Mouse (Mus musculus): ENCODE measurements around the gene Mrps34. TPM values are rescaled to one million over a fixed set of nuclear protein-coding genes. Genes with fewer than 3 reads are reported as not detected.

Mrps34 gene
- polyA plus RNA-seq (2016; fragmentation: Nextera tagmentation; extraction: Ambion mirVana) = 96.7 and 102 TPM in 2 replicates

DNA sequence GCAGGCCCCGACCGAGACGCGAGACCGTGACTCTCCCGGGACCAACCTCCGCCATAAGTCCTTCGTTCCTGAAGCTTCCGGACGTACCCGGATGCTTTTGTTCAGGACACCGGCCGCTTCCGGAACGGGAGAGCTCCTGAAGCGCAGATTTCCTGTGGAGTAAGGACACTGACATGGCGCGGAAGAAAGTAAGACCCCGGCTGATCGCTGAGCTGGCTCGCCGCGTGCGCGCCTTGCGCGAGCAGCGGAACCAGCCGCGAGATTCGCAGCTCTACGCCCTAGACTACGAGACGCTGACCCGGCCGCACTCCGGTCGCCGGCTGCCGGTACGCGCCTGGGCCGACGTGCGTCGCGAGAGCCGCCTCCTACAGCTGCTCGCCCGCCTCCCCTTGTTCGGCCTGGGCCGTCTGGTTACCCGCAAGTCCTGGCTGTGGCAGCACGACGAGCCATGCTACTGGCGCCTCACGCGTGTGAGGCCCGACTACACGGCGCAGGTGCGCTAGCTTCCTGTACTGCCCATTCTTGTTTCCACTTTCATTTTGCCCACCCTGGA lies at the start of gene Mrps34, which contains the start of gene Eme2:
Mrps34 (plus strand) TSS at position 122 of the 553 bp plus-strand sequence.
Eme2 (minus strand) TSS at position 93 of the 553 bp plus-strand sequence.
- Histone ChIP-seq H3K4me3 (peak within 1 kb of the TSS; percentile 94), H3K27ac (peak within 1 kb of the TSS; percentile 93), H3K9me3 (no peaks in the 10 kb centered on the region), H3K36me3 (peaks cover 70% of the 10 kb centered on the region), H3K27me3 (ENCODE audit: insufficient read depth, poor library complexity, severe bottlenecking) (no peaks in the 10 kb centered on the region), H3K4me1 (replicated peaks) (peaks cover 52% of the 10 kb centered on the region)
- under 1% methylated on average over 62 of the region's 62 CpGs for WGBS
- peak; percentile 90 for DNase-seq (ENCODE audit: low spot score)

DNA sequence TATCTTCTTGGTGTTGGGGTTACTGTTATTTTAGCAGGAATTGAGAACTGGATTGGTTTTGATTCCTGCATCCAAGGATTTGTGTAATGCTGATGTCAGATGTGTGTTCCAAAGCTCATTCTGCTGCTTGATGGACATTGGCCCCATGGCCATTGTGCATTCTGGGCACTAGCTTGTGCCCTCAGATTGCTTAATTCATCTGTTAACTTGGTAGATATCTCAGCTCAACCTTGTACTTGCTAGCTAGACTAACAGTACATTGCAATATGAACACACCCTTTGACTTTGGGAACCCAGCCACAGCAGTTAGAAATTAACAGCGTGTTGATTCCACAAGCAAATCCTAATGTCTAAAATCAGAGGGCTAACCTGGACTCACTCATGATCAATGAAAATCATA lies 47.5 kb upstream of the Mrps34 start:
- Histone ChIP-seq H3K27ac (no peak overlapping the region), H3K9me3 (no peaks in the 10 kb centered on the region), H3K4me1 (replicated peaks) (peaks cover 29% of the 10 kb centered on the region), H3K27me3 (ENCODE audit: insufficient read depth, poor library complexity, severe bottlenecking) (peaks cover 17% of the 10 kb centered on the region), H3K4me3 (no peak overlapping the region), H3K36me3 (no peaks in the 10 kb centered on the region)
- no peak for DNase-seq (ENCODE audit: low spot score)
- 94% methylated on average over 1 of the region's 1 CpGs for WGBS

DNA sequence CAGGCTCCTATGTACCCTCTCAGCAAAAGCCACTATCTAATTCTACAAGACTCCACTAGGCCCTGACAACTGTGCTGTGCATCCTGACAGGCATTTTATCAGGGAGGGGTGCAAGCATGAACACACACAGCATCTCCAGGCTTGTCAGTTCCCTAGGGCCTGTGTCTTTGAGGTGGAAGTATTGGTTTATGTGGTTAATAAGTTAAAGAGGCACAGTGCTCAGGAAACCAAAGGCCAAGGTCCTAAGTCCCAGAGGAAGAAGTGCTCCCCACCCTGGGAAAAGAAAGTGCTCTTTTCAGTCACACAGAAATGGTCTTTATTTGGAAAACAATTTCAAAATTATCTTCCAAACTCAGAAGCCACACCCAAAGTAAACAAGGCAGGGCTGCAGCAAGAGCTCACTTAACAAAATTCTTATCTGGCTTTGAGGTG lies 46.3 kb upstream of the Mrps34 start:
- peaks cover 17% of the 10 kb centered on the region for H3K27me3 ChIP-seq (ENCODE audit: insufficient read depth, poor library complexity, severe bottlenecking)
- no peak overlapping the region; the same call in 1 of the 2 replicates for H3K27ac ChIP-seq
- peaks cover 29% of the 10 kb centered on the region for H3K4me1 ChIP-seq (replicated peaks)
- H3K4me3 ChIP-seq = peak overlapping the region; percentile 70
- no peak for DNase-seq (ENCODE audit: low spot score)
- peaks cover 9% of the 10 kb centered on the region for H3K36me3 ChIP-seq
- no peaks in the 10 kb centered on the region for H3K9me3 ChIP-seq

GRCm38 (mm10) chr17:24849733-24850064 lies 45.2 kb upstream of the Mrps34 start:
- Histone ChIP-seq H3K4me1 (replicated peaks) (peaks cover 29% of the 10 kb centered on the region), H3K9me3 (no peaks in the 10 kb centered on the region), H3K36me3 (peaks cover 13% of the 10 kb centered on the region), H3K27me3 (ENCODE audit: insufficient read depth, poor library complexity, severe bottlenecking) (peaks cover 10% of the 10 kb centered on the region), H3K27ac (peak overlapping the region; percentile 93), H3K4me3 (peak overlapping the region; percentile 70)
- no peak for DNase-seq (ENCODE audit: low spot score)
- WGBS = under 1% methylated on average over 21 of the region's 21 CpGs

- H3K27me3 ChIP-seq (ENCODE audit: insufficient read depth, poor library complexity, severe bottlenecking) = peaks cover 10% of the 10 kb centered on the region
- H3K36me3 ChIP-seq = peaks cover 13% of the 10 kb centered on the region
- peak within 1 kb of the TSS; percentile 70 for H3K4me3 ChIP-seq
- no peaks in the 10 kb centered on the region for H3K9me3 ChIP-seq
- peak; percentile 97 for DNase-seq (ENCODE audit: low spot score)
- peak within 1 kb of the TSS; percentile 93 for H3K27ac ChIP-seq
- under 1% methylated on average over 58 of the region's 58 CpGs for WGBS
- peaks cover 29% of the 10 kb centered on the region for H3K4me1 ChIP-seq (replicated peaks)
Observed at GRCm38 (mm10) chr17:24850065-24850772, 44.7 kb upstream of the Mrps34 start, which contains the start of gene Fahd1. Gene Fahd1 (minus strand): TSS chr17:24850364.

DNA sequence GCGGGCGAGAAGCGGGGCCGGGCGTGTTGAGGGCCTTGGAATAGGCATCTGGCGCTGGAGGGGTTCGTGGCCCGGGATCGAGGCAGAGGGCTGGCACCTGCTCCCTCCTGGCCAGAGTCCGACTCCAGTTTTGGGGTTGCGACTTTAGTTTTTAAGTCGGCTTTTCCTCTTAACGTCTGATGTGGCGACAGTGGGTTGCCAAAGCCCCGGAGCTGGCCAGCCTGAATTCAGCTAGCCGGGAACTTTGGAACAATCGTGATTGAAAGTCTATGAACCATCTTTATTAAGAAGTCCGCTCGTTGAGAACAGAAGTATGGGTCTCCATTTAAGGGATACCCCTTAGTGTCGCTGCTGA lies 44.2 kb upstream of the Mrps34 start:
- Histone ChIP-seq H3K27me3 (ENCODE audit: insufficient read depth, poor library complexity, severe bottlenecking) (peaks cover 10% of the 10 kb centered on the region), H3K36me3 (peaks cover 13% of the 10 kb centered on the region), H3K9me3 (no peaks in the 10 kb centered on the region), H3K4me1 (replicated peaks) (peaks cover 29% of the 10 kb centered on the region), H3K27ac (peak overlapping the region; percentile 93), H3K4me3 (peak overlapping the region; percentile 70)
- 2% methylated on average over 20 of the region's 20 CpGs for WGBS
- no peak for DNase-seq (ENCODE audit: low spot score)

- 80% methylated on average over 10 of the region's 10 CpGs for WGBS
- peak overlapping the region; percentile 70 for H3K4me3 ChIP-seq
- no peak overlapping the region for H3K27ac ChIP-seq
- H3K9me3 ChIP-seq = no peaks in the 10 kb centered on the region
- H3K4me1 ChIP-seq (replicated peaks) = peaks cover 29% of the 10 kb centered on the region
- H3K27me3 ChIP-seq (ENCODE audit: insufficient read depth, poor library complexity, severe bottlenecking) = peaks cover 10% of the 10 kb centered on the region
- no peak for DNase-seq (ENCODE audit: low spot score)
- peaks cover 20% of the 10 kb centered on the region for H3K36me3 ChIP-seq
Observed at GRCm38 (mm10) chr17:24851381-24852125, 43.4 kb upstream of the Mrps34 start.

GRCm38 (mm10) chr17:24855838-24856464 lies 39.0 kb upstream of the Mrps34 start:
- DNase-seq (ENCODE audit: low spot score) = no peak

GRCm38 (mm10) chr17:24856589-24856988 lies 38.3 kb upstream of the Mrps34 start:
- H3K4me1 ChIP-seq (replicated peaks) = peaks cover 2% of the 10 kb centered on the region; the same call in 1 of the 2 replicates
- no peaks in the 10 kb centered on the region for H3K9me3 ChIP-seq
- no peak overlapping the region for H3K27ac ChIP-seq
- H3K4me3 ChIP-seq = 0 out of 2 replicates have a peak overlapping the region, but pooled peaks have one; percentile 2
- H3K36me3 ChIP-seq = peaks cover 60% of the 10 kb centered on the region
- H3K27me3 ChIP-seq (ENCODE audit: insufficient read depth, poor library complexity, severe bottlenecking) = peaks cover 3% of the 10 kb centered on the region
- WGBS = 92% methylated on average over 13 of the region's 13 CpGs
- DNase-seq (ENCODE audit: low spot score) = no peak

More at GRCm38 (mm10) chr17:24855838-24856464, 39.0 kb upstream of the Mrps34 start:
- peaks cover 10% of the 10 kb centered on the region for H3K27me3 ChIP-seq (ENCODE audit: insufficient read depth, poor library complexity, severe bottlenecking)
- peaks cover 53% of the 10 kb centered on the region for H3K36me3 ChIP-seq
- no peaks in the 10 kb centered on the region for H3K9me3 ChIP-seq
- H3K4me3 ChIP-seq = 0 out of 2 replicates have a peak overlapping the region, but pooled peaks have one; percentile 2
- no peak overlapping the region for H3K27ac ChIP-seq
- WGBS = 82% methylated on average over 3 of the region's 3 CpGs
- peaks cover 8% of the 10 kb centered on the region for H3K4me1 ChIP-seq (replicated peaks)

- H3K4me1 ChIP-seq (replicated peaks) = no peaks in the 10 kb centered on the region
- 84% methylated on average over 8 of the region's 8 CpGs for WGBS
- H3K9me3 ChIP-seq = no peaks in the 10 kb centered on the region
- H3K27ac ChIP-seq = no peak overlapping the region
- no peak overlapping the region for H3K4me3 ChIP-seq
- H3K27me3 ChIP-seq (ENCODE audit: insufficient read depth, poor library complexity, severe bottlenecking) = no peaks in the 10 kb centered on the region
- DNase-seq (ENCODE audit: low spot score) = no peak
- H3K36me3 ChIP-seq = peaks cover 70% of the 10 kb centered on the region
Observed at GRCm38 (mm10) chr17:24857831-24858470, 37.0 kb upstream of the Mrps34 start.

DNA sequence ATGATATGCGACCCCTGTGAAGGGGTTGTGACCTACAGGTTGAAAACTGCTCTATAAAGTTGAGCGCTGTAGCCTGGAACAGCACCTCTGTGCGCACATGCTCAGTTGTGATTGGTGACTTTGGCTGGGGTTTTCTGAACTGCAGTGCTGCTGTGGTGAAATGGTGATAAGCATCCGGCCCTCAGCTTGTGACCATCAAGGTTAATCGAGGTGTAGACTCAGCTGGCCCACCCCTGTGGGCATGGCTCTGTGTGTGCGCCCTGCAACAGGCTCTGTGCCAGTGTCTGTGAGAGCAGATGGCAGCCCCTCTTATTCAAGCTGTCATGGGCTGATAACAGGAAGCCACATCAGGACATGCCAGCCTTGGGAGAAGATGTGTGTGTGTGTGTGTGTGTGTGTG lies 35.9 kb upstream of the Mrps34 start:
- Histone ChIP-seq H3K9me3 (no peaks in the 10 kb centered on the region), H3K27ac (no peak overlapping the region), H3K4me1 (replicated peaks) (no peaks in the 10 kb centered on the region), H3K4me3 (no peak overlapping the region), H3K27me3 (ENCODE audit: insufficient read depth, poor library complexity, severe bottlenecking) (no peaks in the 10 kb centered on the region), H3K36me3 (peaks cover 62% of the 10 kb centered on the region)
- WGBS = 90% methylated on average over 6 of the region's 6 CpGs
- DNase-seq (ENCODE audit: low spot score) = no peak

- Histone ChIP-seq H3K4me1 (replicated peaks) (no peaks in the 10 kb centered on the region), H3K9me3 (no peaks in the 10 kb centered on the region), H3K36me3 (peaks cover 61% of the 10 kb centered on the region), H3K27me3 (ENCODE audit: insufficient read depth, poor library complexity, severe bottlenecking) (no peaks in the 10 kb centered on the region), H3K27ac (no peak overlapping the region), H3K4me3 (no peak overlapping the region)
- WGBS = 87% methylated on average over 8 of the region's 8 CpGs
- no peak for DNase-seq (ENCODE audit: low spot score)
Observed at GRCm38 (mm10) chr17:24860076-24860475, 34.8 kb upstream of the Mrps34 start.

Data from hindbrain, embryonic 10.5 days (tissue).